Mouse (Mus musculus): ENCODE results near the gene Atp6v0a2. TPM values are rescaled to one million over a fixed set of nuclear protein-coding genes. Genes with fewer than 3 reads are reported as not detected.
A peak's percentile ranks its signal among the peaks of the same experiment; 100 is the strongest.
"Not testable (repeated sequence)": the region's sequence is repeated elsewhere in the genome, so short reads cannot be mapped to it uniquely, and the experiment has no call there.

The Atp6v0a2 gene
- 10 to 100 TPM; 44.5 to 45.2 TPM for total RNA-seq (2021)

DNA sequence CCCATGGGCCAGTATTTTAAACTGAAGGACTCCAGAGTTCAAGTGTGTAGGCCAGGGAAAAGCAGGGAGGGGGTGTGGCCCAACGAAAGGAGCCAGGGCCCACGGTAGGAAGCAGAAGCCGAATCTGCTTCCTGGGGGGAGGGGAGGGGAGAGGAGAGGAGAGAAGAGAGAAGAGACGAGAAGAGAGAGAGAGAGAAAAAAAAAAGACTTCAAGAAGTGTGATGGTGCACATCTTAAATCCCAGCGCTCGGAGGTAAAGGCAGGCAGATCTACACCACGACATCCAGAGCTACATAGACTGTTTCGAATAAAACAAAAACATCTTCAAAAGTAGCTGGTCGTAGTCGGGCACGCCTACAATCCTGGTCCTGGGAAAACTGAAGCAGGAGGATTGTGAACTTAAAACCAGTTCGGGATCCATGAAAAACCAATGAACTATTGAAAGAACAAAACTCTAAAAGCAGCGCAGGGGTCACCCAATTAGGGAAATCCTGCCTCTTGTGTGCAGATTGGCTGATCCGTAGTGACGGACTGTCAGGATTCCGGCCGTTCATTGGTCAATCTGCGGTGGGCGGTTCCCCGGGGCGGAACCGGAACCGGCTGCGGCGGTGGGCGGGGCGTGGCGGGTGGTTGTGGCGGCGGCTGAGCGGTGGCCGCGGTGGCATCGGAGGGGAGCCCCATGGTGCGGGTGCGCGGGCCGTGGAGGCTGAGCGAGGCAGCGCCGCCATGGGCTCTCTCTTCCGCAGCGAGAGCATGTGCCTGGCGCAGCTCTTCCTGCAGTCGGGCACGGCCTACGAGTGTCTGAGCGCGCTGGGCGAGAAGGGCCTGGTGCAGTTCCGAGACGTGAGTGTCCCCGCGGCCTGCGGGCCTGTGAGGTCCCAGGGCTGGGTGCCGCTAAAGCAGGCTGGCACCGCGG is at the start of gene Atp6v0a2:
TSS of gene Atp6v0a2 (plus strand) at position 129 of the 916 bp plus-strand sequence.
- intact Hi-C loops (cut with DNase I), result no loop called here
- peak; percentile 92 to 97 for DNase-seq (ENCODE audit: extremely low spot score in 1 of 2, low spot score in 2 of 2)

- intact Hi-C loops (cut with DNase I), result no loop called here
- peak; percentile 90 to 96 for DNase-seq (ENCODE audit: extremely low spot score in 1 of 2, low spot score in 2 of 2)
These were observed 49.6 kb upstream of the Atp6v0a2 start, which contains the start of the genes Eif2b1 and Gtf2h3 for GRCm38 (mm10) chr5:124578633-124579317. TSS of gene Eif2b1 (minus strand) at chr5:124579131. TSS of gene Gtf2h3 (plus strand) at chr5:124579140.

DNA sequence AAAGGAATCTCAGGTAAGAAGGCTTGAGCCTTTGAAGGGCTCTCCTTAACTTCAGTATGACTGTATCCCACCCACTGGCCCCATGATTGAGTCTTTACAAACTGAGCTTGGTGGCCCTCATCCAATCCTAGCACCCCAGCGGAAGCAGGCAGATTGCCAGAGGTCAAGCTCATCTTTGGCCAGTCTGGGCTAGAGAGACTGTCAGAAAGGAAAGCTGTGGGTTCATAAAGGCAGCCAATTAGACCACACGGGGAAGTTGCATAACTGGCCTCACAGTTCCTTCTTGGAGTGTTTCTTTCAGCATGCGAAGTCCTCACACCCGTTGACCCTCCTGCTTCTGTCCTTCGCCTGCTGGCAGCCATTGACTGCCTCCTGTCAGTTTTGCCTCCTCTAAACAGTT is 45.9 kb upstream of the Atp6v0a2 start:
- intact Hi-C loops (cut with DNase I), result no loop called here
- DNase-seq (ENCODE audit: extremely low spot score in 1 of 2, low spot score in 2 of 2), result no peak

DNA sequence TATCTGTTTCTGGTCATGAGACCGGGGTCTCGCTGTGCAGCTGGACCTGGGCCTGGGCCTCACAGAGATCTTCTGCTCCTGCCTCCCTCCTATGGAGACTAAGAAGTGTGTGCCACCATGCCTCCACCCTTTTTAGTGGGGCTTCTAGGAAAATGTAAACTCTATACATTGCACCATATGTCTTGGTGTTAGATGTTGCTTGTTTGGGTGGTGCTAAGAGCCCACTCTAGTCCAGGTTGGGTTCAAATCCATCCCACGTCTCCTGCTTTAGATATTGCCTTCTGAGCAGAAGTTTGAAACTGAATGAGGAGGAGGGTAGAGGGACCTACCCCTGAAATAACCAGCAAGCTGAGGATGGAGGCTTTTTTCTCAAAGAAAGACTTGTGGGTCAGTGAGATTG is 35.6 kb upstream of the Atp6v0a2 start:
- no peak for DNase-seq (ENCODE audit: extremely low spot score in 1 of 2, low spot score in 2 of 2)
- intact Hi-C loops (cut with DNase I), result no loop called here

GRCm38 (mm10) chr5:124598224-124599174 is 29.9 kb upstream of the Atp6v0a2 start:
- peak; percentile 95 to 97 for DNase-seq (ENCODE audit: extremely low spot score in 1 of 2, low spot score in 2 of 2)
- intact Hi-C loops (cut with DNase I), result no loop called here

DNA sequence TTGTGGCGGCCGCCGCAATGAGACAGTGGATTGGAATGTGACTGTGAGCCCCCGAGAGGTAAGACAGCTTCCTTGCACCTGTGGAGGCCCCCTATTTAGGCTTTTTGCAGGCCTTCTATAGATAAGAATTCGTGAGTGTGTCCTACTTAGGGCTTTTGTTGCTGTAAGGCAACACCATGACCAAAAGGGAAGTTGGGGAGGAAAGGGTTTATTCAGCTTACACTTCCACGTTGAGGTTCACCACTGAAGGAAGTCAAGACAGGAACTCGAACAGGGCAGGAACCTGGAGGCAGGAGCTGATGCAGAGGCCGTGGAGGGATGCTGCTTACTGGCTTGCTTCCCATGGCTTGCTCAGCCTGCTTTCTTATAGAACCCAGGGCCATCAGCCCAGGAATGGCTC is 28.6 kb upstream of the Atp6v0a2 start:
- DNase-seq (ENCODE audit: extremely low spot score in 1 of 2, low spot score in 2 of 2); intact Hi-C loops (cut with DNase I): not testable (repeated sequence)

DNA sequence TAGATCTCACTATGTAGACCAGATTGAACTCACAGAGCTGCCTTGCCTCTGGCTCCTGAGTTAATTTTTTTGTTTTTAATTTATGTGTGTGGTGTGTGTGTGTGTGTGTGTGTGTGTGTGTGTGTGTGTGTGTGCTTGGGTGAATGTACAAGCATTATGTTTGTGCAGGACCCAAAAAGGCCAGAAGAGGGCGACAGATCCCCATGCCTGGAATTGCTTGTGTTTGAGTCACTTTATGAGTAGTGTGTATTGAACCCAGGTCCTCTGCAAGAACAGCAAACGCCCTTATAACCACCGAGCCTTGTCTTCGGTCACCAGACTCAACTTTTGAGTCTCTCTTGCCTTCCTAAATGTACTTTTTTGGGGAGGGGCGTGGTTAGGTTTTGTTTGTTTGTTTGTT is 26.0 kb upstream of the Atp6v0a2 start:
- peak in 1 of 2 experiments; percentile 34 for DNase-seq (ENCODE audit: extremely low spot score in 1 of 2, low spot score in 2 of 2)
- intact Hi-C loops (cut with DNase I), result no loop called here

DNA sequence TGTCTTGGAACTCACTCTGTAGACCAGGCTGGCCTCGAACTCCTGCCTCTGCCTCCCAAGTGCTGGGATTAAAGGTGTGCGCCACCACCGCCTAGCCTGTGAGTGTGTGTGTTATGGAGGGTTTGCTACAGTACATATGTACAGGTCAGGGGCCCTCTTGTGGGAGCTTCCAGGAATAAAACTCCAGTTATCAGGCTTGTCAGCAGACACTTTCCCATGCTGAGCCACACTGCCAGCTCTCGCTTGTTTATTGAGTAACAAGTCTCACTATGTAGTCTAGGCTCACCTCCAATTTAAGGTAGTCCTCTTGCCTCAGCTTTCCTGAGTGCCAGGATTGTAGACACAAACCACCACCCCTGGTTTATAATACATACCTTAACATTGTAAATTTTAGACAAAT is 24.1 kb upstream of the Atp6v0a2 start:
- intact Hi-C loops (cut with DNase I), result no loop called here

GRCm38 (mm10) chr5:124605041-124605622 is 23.2 kb upstream of the Atp6v0a2 start:
- intact Hi-C loops (cut with DNase I), result no loop called here
- DNase-seq (ENCODE audit: extremely low spot score in 1 of 2, low spot score in 2 of 2), result no peak

More for the DNA sequence above, 24.1 kb upstream of the Atp6v0a2 start:
- no peak for DNase-seq (ENCODE audit: extremely low spot score in 1 of 2, low spot score in 2 of 2)

DNA sequence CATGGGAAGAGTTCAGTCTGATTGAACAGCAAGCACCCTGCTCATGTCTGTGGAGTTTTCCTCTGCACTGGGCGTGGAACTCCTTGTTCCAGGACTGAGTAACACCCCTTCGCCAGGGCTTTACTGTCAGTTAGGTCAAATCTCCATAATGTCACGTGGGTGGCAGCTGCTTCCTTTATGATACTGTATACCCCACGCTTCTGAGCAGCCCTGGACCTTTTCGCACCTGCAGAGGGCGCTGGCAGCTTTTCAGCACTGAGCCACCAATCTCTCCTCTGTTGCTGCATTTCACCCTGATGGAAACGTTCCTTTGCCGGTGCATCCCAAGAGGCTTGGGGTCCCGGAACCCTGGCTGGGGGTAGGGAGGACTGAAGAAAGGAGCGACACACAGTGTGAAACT is 17.4 kb upstream of the Atp6v0a2 start:
- no peak for DNase-seq (ENCODE audit: extremely low spot score in 1 of 2, low spot score in 2 of 2)
- intact Hi-C loops (cut with DNase I), result no loop called here

GRCm38 (mm10) chr5:124614709-124615108 is 13.7 kb upstream of the Atp6v0a2 start:
- intact Hi-C loops (cut with DNase I), result no loop called here

DNA sequence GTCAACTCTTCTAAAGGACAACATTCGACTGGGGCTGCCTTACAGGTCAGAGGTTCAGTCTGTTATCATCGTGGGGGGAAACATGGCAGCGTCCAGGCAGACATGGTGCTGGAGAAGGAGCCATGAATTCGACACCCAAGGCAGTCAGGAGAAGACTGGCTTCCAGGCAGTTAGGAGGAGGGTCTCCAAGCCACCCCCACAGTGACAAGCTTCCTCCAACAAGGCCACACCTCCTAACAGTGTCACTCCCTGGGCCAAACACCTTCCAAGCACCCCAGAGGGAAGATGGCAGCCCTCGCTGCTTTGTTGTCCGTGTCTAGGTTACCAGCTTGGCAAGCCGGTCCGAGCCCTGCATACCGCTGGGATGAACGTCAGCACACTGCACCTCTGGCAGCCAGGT is 9.7 kb upstream of the Atp6v0a2 start:
- intact Hi-C loops (cut with DNase I), result no loop called here
- no peak for DNase-seq (ENCODE audit: extremely low spot score in 1 of 2, low spot score in 2 of 2)

More at GRCm38 (mm10) chr5:124614709-124615108, 13.7 kb upstream of the Atp6v0a2 start:
- peak in 1 of 2 experiments; percentile 50 for DNase-seq (ENCODE audit: extremely low spot score in 1 of 2, low spot score in 2 of 2)

GRCm38 (mm10) chr5:124621362-124621761 is 7.0 kb upstream of the Atp6v0a2 start:
- DNase-seq (ENCODE audit: extremely low spot score in 1 of 2, low spot score in 2 of 2), result no peak
- intact Hi-C loops (cut with DNase I), result no loop called here

DNA sequence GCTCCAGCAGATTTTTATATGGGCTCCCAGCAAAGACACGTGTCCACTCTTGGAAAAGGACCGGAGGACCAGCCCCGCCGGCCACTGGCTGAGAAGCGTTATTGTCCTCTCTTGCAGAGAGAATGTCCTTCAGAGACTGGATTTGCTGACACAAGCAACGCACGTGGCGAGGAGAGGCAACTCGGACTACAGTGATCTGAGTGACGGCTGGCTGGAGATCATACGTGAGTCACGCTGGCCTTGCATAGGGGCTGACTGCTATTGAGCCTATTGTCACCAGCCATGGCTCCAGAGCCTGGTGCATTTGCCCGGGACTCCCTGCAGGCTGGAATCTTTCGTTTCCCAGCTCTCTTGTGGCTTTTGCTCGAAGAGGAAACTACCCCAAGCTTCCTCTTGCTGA is 5.5 kb upstream of the Atp6v0a2 start:
- intact Hi-C loops (cut with DNase I), result no loop called here
- peak in 1 of 2 experiments; percentile 63 for DNase-seq (ENCODE audit: extremely low spot score in 1 of 2, low spot score in 2 of 2)

GRCm38 (mm10) chr5:124624291-124624690 is 4.1 kb upstream of the Atp6v0a2 start:
- DNase-seq (ENCODE audit: extremely low spot score in 1 of 2, low spot score in 2 of 2), result no peak
- intact Hi-C loops (cut with DNase I), result no loop called here

DNA sequence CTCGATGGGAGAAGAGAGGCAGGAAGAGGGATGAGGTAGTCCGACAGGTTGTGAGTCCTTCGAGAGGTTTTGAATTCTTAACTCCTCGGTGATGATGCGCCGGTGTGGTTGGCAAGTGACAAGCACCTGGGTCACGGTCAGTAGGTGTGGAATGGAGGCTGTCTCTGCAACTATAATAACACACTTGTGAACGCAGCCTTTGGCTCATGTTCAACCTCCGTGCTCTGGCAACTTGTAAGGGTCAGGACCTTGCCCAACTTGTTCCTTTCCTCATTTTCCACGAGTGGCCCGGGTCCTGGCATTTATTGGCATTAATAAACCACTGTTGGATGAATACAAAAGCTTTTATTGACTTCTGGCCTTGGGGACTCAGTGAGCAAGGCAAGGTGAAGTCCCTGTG is 1.3 kb downstream of the Atp6v0a2 start:
- intact Hi-C loops (cut with DNase I), result no loop called here
- no peak for DNase-seq (ENCODE audit: extremely low spot score in 1 of 2, low spot score in 2 of 2)

GRCm38 (mm10) chr5:124631685-124632084 is 3.3 kb downstream of the Atp6v0a2 start:
- intact Hi-C loops (cut with DNase I), result no loop called here
- DNase-seq (ENCODE audit: extremely low spot score in 1 of 2, low spot score in 2 of 2), result no peak

DNA sequence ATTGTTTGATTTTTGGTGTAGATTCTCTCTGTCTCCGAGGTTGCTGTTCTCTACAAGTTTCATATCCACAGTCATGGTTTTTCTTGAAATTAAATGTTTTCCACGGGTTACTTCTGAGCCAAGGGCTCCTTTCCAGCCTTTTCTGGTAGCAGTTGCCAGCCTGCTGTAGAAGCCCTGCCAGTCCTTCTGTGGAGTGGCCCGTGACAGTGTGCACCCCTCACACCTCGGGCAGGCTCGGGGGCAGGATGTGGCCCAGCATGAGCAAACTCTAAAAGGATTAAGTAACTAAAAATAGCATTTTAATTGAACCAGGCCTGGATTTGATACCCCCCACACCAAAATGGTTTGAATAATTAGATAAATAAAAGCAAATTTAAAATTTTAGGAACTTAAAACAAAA is 4.1 kb downstream of the Atp6v0a2 start:
- intact Hi-C loops (cut with DNase I), result no loop called here

More for the DNA sequence above, 4.1 kb downstream of the Atp6v0a2 start:
- DNase-seq (ENCODE audit: extremely low spot score in 1 of 2, low spot score in 2 of 2), result no peak
